Mouse (Mus musculus): ENCODE measurements around the gene Zfyve28.
A peak's percentile ranks its signal among the peaks of the same experiment; 100 is the strongest.

The Zfyve28 gene

DNA sequence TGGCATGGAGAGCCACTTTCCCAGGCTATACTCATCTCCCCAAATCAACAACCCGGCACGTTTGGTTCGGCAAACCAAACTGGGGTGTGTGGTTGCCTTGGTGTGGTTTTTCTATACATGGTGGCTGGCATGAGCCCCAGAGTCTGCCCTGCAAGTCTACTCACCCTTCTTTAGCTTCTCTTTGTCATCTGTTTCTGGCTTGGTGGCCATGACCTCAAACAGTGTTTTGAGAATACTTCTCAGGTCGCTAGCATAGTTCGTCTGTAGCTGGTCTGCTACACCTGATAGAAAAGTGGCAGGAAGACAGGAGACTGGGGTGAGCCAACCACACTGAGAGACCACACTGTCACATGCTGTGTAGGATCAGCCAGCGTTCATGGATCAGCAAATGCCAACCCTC is 89.6 kb downstream of the Zfyve28 start:
- DNase-seq: no peak

- DNase-seq: no peak
Measured at GRCm38 (mm10) chr5:34197243-34197642, 91.0 kb downstream of the Zfyve28 start.

- DNase-seq: no peak
Measured at GRCm38 (mm10) chr5:34196423-34196822, 91.8 kb downstream of the Zfyve28 start.

DNA sequence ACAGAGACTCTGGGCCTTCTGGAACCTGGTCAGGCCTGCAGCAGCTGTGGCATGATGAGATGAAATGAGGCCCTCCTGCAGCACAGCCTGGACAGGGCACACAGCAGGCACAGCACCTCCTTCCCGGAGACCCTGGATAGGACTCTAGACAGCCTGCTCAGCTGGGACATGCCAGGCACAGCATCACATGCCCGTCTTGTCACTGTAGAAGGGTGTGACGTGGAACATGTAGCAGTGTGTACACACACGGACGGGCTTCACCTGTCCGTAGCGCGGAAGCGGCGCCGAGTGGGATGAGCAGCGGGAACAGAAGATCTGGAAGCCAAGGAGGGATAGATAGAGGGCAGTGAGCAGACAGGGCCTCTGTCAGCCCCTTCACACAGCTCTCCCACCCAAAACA is 92.5 kb downstream of the Zfyve28 start:
- no peak for DNase-seq

- no peak for DNase-seq
Measured at GRCm38 (mm10) chr5:34194975-34195662, 93.1 kb downstream of the Zfyve28 start.

GRCm38 (mm10) chr5:34194426-34194825 is 93.8 kb downstream of the Zfyve28 start:
- no peak for DNase-seq

DNA sequence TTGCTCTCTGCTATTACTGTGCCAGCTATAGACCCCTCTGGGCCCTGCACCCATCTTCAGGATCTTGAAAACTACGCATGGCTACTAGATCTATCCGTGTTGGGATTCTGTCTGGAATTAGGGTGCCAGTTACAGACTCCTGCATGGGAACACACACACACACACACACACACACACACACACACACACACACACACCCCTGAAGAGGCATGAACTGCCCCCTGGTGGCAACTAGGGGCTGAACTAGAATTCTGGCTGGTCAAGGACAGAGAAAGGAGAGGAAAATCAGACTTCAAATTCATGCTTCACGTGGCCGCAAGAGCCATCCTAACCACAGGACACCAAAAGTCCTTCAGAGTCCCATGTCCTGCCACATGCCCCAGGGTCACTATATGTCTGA is 96.4 kb downstream of the Zfyve28 start:
- no peak for DNase-seq

- DNase-seq: no peak
Measured at GRCm38 (mm10) chr5:34191021-34191420, 97.2 kb downstream of the Zfyve28 start.

DNA sequence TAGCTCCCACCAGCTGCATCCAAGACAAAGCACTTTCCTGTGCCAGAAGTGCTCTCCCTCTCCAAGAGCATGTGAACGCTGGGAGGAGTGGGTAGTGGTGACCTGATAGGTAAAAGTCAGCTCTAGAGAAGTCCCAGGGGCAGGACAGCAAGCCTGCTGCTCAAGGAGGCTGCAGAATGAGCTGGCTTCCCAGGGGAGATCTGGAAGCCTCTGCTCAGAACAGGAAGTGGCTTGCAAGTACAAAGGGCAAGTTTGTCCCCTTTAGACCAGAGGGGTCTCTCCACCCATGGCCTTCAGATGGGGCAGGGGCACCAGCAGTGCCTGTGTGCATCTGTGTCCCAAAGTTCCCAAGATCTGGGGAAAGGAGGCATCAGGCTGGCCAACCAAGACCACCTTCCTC is 98.7 kb downstream of the Zfyve28 start:
- DNase-seq: no peak

GRCm38 (mm10) chr5:34188856-34189255 is 99.4 kb downstream of the Zfyve28 start:
- no peak for DNase-seq

- peak; percentile 99 for DNase-seq
Measured at GRCm38 (mm10) chr5:34187601-34188316, 100.5 kb downstream of the Zfyve28 start, which contains the start of gene Mxd4. Gene Mxd4 (minus strand): TSS chr5:34187720.

GRCm38 (mm10) chr5:34186961-34187391 is 101.3 kb downstream of the Zfyve28 start:
- no peak for DNase-seq

GRCm38 (mm10) chr5:34186391-34186790 is 101.9 kb downstream of the Zfyve28 start:
- no peak for DNase-seq

- no peak for DNase-seq
Measured at GRCm38 (mm10) chr5:34185791-34186190, 102.5 kb downstream of the Zfyve28 start.

- no peak for DNase-seq
Measured at GRCm38 (mm10) chr5:34185051-34185580, 103.1 kb downstream of the Zfyve28 start.

DNA sequence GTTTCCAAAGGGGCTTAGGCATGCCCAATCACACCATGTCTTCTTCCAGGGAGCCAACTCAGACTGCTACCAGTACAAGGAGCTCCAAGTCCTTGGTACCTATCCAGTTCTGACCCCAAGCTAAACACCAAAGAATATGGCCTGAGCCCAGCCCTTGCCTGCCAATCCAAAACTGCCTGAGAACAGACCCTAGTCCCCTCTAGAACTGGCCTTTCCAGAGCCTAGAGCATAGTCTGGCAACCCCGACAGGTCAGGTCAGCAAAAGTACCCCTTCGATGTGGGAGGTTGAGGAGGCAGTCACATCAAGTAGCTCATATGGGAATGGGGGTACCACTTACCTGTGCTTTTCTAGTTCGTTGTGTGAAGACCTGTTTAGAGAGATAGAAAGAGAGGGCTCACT is 104.3 kb downstream of the Zfyve28 start:
- no peak for DNase-seq

- DNase-seq: no peak
Measured at GRCm38 (mm10) chr5:34183156-34183880, 104.9 kb downstream of the Zfyve28 start.

GRCm38 (mm10) chr5:34182486-34182885 is 105.8 kb downstream of the Zfyve28 start:
- peak; percentile 28 for DNase-seq

DNA sequence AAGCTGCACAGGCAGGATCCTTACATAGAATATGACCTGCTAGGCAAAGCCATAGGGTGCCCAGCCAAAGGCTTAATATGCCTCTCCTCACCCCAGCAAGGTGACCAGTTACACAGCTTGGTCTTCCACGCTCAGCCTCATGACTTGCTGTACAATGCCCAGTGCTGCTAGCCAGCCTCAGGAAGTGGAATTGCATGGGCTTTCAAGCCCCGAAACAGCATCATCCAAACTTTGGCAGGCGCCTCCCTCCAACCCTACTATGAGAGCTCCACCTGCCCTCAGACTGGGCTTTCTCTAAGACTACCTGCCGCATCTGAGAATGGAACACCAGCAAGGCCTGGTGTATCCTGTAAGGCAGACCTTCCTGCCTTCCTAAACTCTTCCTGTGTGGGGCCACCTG is 110.4 kb downstream of the Zfyve28 start:
- peak; percentile 20 for DNase-seq

DNA sequence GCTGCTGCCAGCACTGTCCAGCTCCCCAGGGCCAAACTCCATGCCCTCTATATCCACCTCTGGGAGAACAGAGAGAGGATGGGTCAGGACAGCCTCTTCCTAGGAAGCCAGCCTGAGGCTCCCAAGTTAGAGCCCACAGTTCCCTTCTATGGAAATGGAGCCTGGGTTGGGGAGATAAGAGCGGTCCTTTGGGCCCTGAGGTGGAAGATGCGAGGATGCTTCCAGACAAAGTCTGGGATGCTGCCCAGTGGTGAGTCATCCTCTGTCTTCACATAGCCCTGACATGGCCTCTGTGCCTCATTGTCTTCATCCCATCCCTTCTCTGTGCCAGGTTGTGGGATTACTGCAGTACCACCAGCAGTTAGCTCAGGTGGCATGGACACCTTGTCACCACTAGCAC is 111.2 kb downstream of the Zfyve28 start:
- peak; percentile 65 for DNase-seq

- peak; percentile 44 for DNase-seq
Measured at GRCm38 (mm10) chr5:34176691-34177090, 111.6 kb downstream of the Zfyve28 start.

GRCm38 (mm10) chr5:34175403-34175694 is 112.9 kb downstream of the Zfyve28 start:
- DNase-seq: peak; percentile 34

GRCm38 (mm10) chr5:34174550-34175402 is 113.5 kb downstream of the Zfyve28 start:
- DNase-seq: peak; percentile 33
